8 mouse cellular contexts compared by ENCODE assay signal in the genomic region with DNA sequence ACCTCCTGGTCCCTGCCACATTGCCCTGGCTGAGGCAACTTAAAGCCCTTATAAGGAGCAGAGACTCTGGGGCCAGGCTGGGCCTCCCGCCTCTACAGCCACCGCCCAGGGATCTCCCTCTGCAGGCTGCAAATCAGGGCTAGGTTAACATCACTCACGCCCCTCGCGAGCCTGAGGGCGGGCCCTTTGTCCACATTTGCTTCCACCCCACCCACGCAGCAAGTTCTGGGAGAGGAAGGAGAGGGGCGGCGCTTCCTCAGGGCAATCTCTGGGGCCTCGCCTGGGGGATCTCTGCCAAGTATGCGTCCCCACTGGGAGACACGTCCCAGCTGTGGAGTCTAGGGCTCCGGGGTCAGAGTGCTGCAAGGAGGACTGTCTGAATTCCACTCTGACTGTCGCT. TPM values are rescaled to one million over a fixed set of nuclear protein-coding genes. Genes with fewer than 3 reads are reported as not detected.
DNase-seq lines count a peak whose midpoint lies in the region; ATAC-seq lines count a peak whose summit lies in the region.

No protein-coding gene starts in this region.

- WGBS in intestine, embryonic 14.5 days, result 0% methylated on average over 14 of the region's 14 CpGs
- under 1% methylated on average over 14 of the region's 14 CpGs for WGBS in liver, embryonic 16.5 days (ENCODE audit: insufficient replicate concordance)
- WGBS in neural tube, embryonic 11.5 days, result under 1% methylated on average over 14 of the region's 14 CpGs

- intact Hi-C loops in left cerebral cortex, postnatal 10 days (cut with DNase I), result no loop called here

- H3K4me3 ChIP-seq in intestine, embryonic 14.5 days (ENCODE audit: low read depth, low read length), result peak overlapping the region; percentile 57
- H3K4me3 ChIP-seq in liver, embryonic 16.5 days (ENCODE audit: low read depth, low read length), result peak overlapping the region; percentile 54
- H3K4me3 ChIP-seq in neural tube, embryonic 11.5 days (ENCODE audit: low read depth, low read length), result peak overlapping the region; percentile 19

- peaks cover 35% of the 10 kb centered on the region for H3K36me3 ChIP-seq in intestine, embryonic 14.5 days (ENCODE audit: control insufficient read depth, insufficient read depth, low read length)
- peaks cover 6% of the 10 kb centered on the region; the same call in 1 of the 2 replicates for H3K36me3 ChIP-seq in liver, embryonic 16.5 days (ENCODE audit: control insufficient read depth, insufficient read depth)
- peaks cover 3% of the 10 kb centered on the region; the same call in 1 of the 2 replicates for H3K36me3 ChIP-seq in neural tube, embryonic 11.5 days (ENCODE audit: control insufficient read depth, insufficient read depth, low read length)

- peak; percentile 60 to 95 for DNase-seq in left cerebral cortex, postnatal 10 days (ENCODE audit: extremely low spot score in 1 of 2, low spot score in 2 of 2)
- no peak for DNase-seq in left cerebral cortex, adult 18-20 months (ENCODE audit: low spot score in 2 of 2)
- peak; percentile 49 to 62 for DNase-seq in cerebellum, postnatal 10 days
- peak; percentile 92 for DNase-seq in gastrocnemius, postnatal 25 days
- DNase-seq in intestine, embryonic 14.5 days (ENCODE audit: low spot score), result peak; percentile 95
- peak; percentile 63 for DNase-seq in neural tube, embryonic 11.5 days (ENCODE audit: low spot score)
- DNase-seq in thymus, postnatal 4 days, result peak; percentile 37

- H3K4me1 ChIP-seq in intestine, embryonic 14.5 days (replicated peaks; ENCODE audit: control insufficient read depth, insufficient read depth, low read length), result peaks cover 32% of the 10 kb centered on the region
- peaks cover 10% of the 10 kb centered on the region for H3K4me1 ChIP-seq in liver, embryonic 16.5 days (ENCODE audit: control insufficient read depth, low read depth, low read length)
- 0 out of 2 replicates have a peak, but pooled peaks cover 7% of the 10 kb centered on the region for H3K4me1 ChIP-seq in neural tube, embryonic 11.5 days (ENCODE audit: control insufficient read depth, insufficient read depth, low read length)

- no peaks in the 10 kb centered on the region for H3K27me3 ChIP-seq in intestine, embryonic 14.5 days (replicated peaks; ENCODE audit: control insufficient read depth, insufficient read depth, low read length)
- no peaks in the 10 kb centered on the region for H3K27me3 ChIP-seq in liver, embryonic 16.5 days (ENCODE audit: control insufficient read depth, insufficient read depth, low read depth, low read length)
- H3K27me3 ChIP-seq in neural tube, embryonic 11.5 days (ENCODE audit: control insufficient read depth, insufficient read depth, low read length), result no peaks in the 10 kb centered on the region

- peak overlapping the region; percentile 75 for H3K4me2 ChIP-seq in intestine, embryonic 14.5 days (ENCODE audit: low read length)
- H3K4me2 ChIP-seq in liver, embryonic 16.5 days (ENCODE audit: low read depth, low read length), result peak overlapping the region; percentile 61
- H3K4me2 ChIP-seq in neural tube, embryonic 11.5 days (ENCODE audit: low read depth), result peak overlapping the region; percentile 20

- H3K9ac ChIP-seq in intestine, embryonic 14.5 days (ENCODE audit: low read length), result peak overlapping the region; percentile 41
- peak overlapping the region; percentile 42; the same call in 1 of the 2 replicates for H3K9ac ChIP-seq in liver, embryonic 16.5 days (ENCODE audit: low read depth, low read length)
- H3K9ac ChIP-seq in neural tube, embryonic 11.5 days (ENCODE audit: low read length), result peak overlapping the region; percentile 16

- no peaks in the 10 kb centered on the region for H3K9me3 ChIP-seq in intestine, embryonic 14.5 days (ENCODE audit: control insufficient read depth, low read length)
- no peaks in the 10 kb centered on the region for H3K9me3 ChIP-seq in liver, embryonic 16.5 days (replicated peaks; ENCODE audit: control insufficient read depth, low read length)
- H3K9me3 ChIP-seq in neural tube, embryonic 11.5 days (ENCODE audit: control insufficient read depth, low read length), result no peaks in the 10 kb centered on the region

- H3K27ac ChIP-seq in intestine, embryonic 14.5 days (ENCODE audit: low read depth), result peak overlapping the region; percentile 98
- H3K27ac ChIP-seq in liver, embryonic 16.5 days (ENCODE audit: low read length), result peak overlapping the region; percentile 47
- no peak overlapping the region for H3K27ac ChIP-seq in neural tube, embryonic 11.5 days (ENCODE audit: low read depth, low read length)

- peak; percentile 85 for ATAC-seq in intestine, embryonic 14.5 days (replicated peaks; ENCODE audit: low FRiP score, low TSS enrichment, low read depth)
- peak; percentile 80 for ATAC-seq in liver, embryonic 16.5 days (ENCODE audit: low read depth)
- ATAC-seq in neural tube, embryonic 11.5 days (ENCODE audit: insufficient read depth, low FRiP score, low TSS enrichment), result no peak

RNA-seq across cellular contexts. Expression of a gene that starts 3.8 kb away (rescaled TPM):
- total RNA-seq in left cerebral cortex, postnatal 10 days (2021), result 100 to 1,000 TPM; 323 to 329 TPM
- total RNA-seq in left cerebral cortex, adult 18-20 months (2021), result 100 to 1,000 TPM; 239 to 276 TPM
- total RNA-seq in gastrocnemius, postnatal 25 days (2021), result 1 to 10 TPM; 1.3 TPM
- polyA plus RNA-seq in intestine, embryonic 14.5 days (2014; fragmentation: Nextera tagmentation; extraction: Ambion mirVana), result 0.36 and 0.70 TPM in 2 replicates
- polyA plus RNA-seq in liver, embryonic 16.5 days (2015; fragmentation: Nextera tagmentation; extraction: Ambion mirVana), result 0.68 TPM in 1 of 2 replicates, not detected in the other
- polyA plus RNA-seq in neural tube, embryonic 11.5 days (2014; fragmentation: Nextera tagmentation; extraction: Ambion mirVana), result 0.32 and 0.77 TPM in 2 replicates

RNA-seq across cellular contexts. Expression of a gene that starts 3.9 kb away (rescaled TPM):
- total RNA-seq in left cerebral cortex, postnatal 10 days (2021), result 10 to 100 TPM; 77.1 to 81.5 TPM
- total RNA-seq in left cerebral cortex, adult 18-20 months (2021), result 10 to 100 TPM; 51.4 to 57.2 TPM
- 10 to 100 TPM; 31.7 to 45.4 TPM for total RNA-seq in gastrocnemius, postnatal 25 days (2021)
- 182 and 192 TPM in 2 replicates for polyA plus RNA-seq in intestine, embryonic 14.5 days (2014; fragmentation: Nextera tagmentation; extraction: Ambion mirVana)
- polyA plus RNA-seq in liver, embryonic 16.5 days (2015; fragmentation: Nextera tagmentation; extraction: Ambion mirVana), result 41.4 and 55.1 TPM in 2 replicates
- polyA plus RNA-seq in neural tube, embryonic 11.5 days (2014; fragmentation: Nextera tagmentation; extraction: Ambion mirVana), result 46.7 and 48.3 TPM in 2 replicates

RNA-seq across cellular contexts. Expression of a gene that starts 40.0 kb away (rescaled TPM):
- total RNA-seq in left cerebral cortex, postnatal 10 days (2021), result 100 to 1,000 TPM; 144 to 148 TPM
- total RNA-seq in left cerebral cortex, adult 18-20 months (2021), result 100 to 1,000 TPM; 174 to 185 TPM
- total RNA-seq in gastrocnemius, postnatal 25 days (2021), result 1 to 10 TPM; 6.7 to 7.7 TPM
- 1.9 and 2.7 TPM in 2 replicates for polyA plus RNA-seq in intestine, embryonic 14.5 days (2014; fragmentation: Nextera tagmentation; extraction: Ambion mirVana)
- polyA plus RNA-seq in liver, embryonic 16.5 days (2015; fragmentation: Nextera tagmentation; extraction: Ambion mirVana), result not detected in 2 replicates
- 2.9 and 3.5 TPM in 2 replicates for polyA plus RNA-seq in neural tube, embryonic 11.5 days (2014; fragmentation: Nextera tagmentation; extraction: Ambion mirVana)

RNA-seq across cellular contexts. Expression of a gene that starts 43.3 kb away (rescaled TPM):
- under 1 TPM; 0.08 to 0.19 TPM for total RNA-seq in left cerebral cortex, postnatal 10 days (2021)
- not detected for total RNA-seq in left cerebral cortex, adult 18-20 months (2021)
- total RNA-seq in gastrocnemius, postnatal 25 days (2021), result not detected
- polyA plus RNA-seq in intestine, embryonic 14.5 days (2014; fragmentation: Nextera tagmentation; extraction: Ambion mirVana), result 0.07 TPM in 1 of 2 replicates, not detected in the other
- 0.46 and 0.57 TPM in 2 replicates for polyA plus RNA-seq in liver, embryonic 16.5 days (2015; fragmentation: Nextera tagmentation; extraction: Ambion mirVana)
- polyA plus RNA-seq in neural tube, embryonic 11.5 days (2014; fragmentation: Nextera tagmentation; extraction: Ambion mirVana), result not detected in 2 replicates

Comparison
In these comparisons a context has a peak if more than half of its experiments do, and no peak if none do; other contexts are left out.
1. DNase-seq: peak in left cerebral cortex, postnatal 10 days (2 of 2), cerebellum, postnatal 10 days (2 of 2), gastrocnemius, postnatal 25 days (single experiment), intestine, embryonic 14.5 days (single experiment), neural tube, embryonic 11.5 days (single experiment) and thymus, postnatal 4 days (single experiment); none in left cerebral cortex, adult 18-20 months (0 of 2).
2. H3K4me2 ChIP-seq: peak in every context shown above with its lines; median percentile 75 in intestine, embryonic 14.5 days; 61 in liver, embryonic 16.5 days; 20 in neural tube, embryonic 11.5 days.
3. RNA of a gene that starts 3.8 kb away (total RNA-seq): 323 to 329 TPM in left cerebral cortex, postnatal 10 days and 239 to 276 TPM in left cerebral cortex, adult 18-20 months; 1.3 TPM in gastrocnemius, postnatal 25 days; every median in the first group is over 100 times any median in the second.
4. RNA of a gene that starts 40.0 kb away (total RNA-seq): 174 to 185 TPM in left cerebral cortex, adult 18-20 months and 144 to 148 TPM in left cerebral cortex, postnatal 10 days; 6.7 to 7.7 TPM in gastrocnemius, postnatal 25 days; every median in the first group is over 10 times any median in the second.
5. Peak in every context shown above with its lines, with median percentiles within 50 percentile points of each other: H3K4me3 ChIP-seq and H3K9ac ChIP-seq.